Mouse (Mus musculus) lung, adult 2 months (tissue): ENCODE results near the gene Ptprcap.

Source experiments
- CTCF ChIP-seq: fragments of 200-500 bp; IDR thresholded peaks from 2 replicates; pipeline ENCODE4 v1.5.1; 2011; ENCODE audit warnings: mild to moderate bottlenecking, low read length, control low read depth; ENCODE audit not compliant: insufficient read depth
- POLR2A ChIP-seq: fragments of 200-500 bp; IDR thresholded peaks from 2 replicates; pipeline ENCODE4 v1.6.1; 2011; ENCODE audit warnings: low read depth, mild to moderate bottlenecking, control low read depth, low read length, borderline replicate concordance; ENCODE audit errors: extremely low read depth

GRCm38 (mm10) chr19:4137913-4138312 lies 15.5 kb upstream of the Ptprcap start:
- no peak for TF ChIP-seq POLR2A
- TF ChIP-seq CTCF = no peak
